Mouse (Mus musculus) T-helper 2 cell (primary cell): ENCODE results near the gene Foxo4.

Source experiments
- in situ Hi-C: fragments of 300-600 bp; cut with MboI, MseI; formaldehyde crosslinking; loops from one replicate; pipeline ENCODE4 v1.15.1; 2025; ENCODE audit warnings: high pct_unique_total_duplicates

Gene Foxo4

GRCm38 (mm10) chrX:101289037-101289436, 34.7 kb downstream of the Foxo4 start:
- in situ Hi-C loops, result no loop called here

- in situ Hi-C loops, result no loop called here
Observed at GRCm38 (mm10) chrX:101290111-101290510, 35.8 kb downstream of the Foxo4 start.

GRCm38 (mm10) chrX:101299055-101299454, 44.7 kb downstream of the Foxo4 start, which contains the start of gene Nlgn3:
Gene Nlgn3, plus strand, starts transcription at chrX:101299168.
- in situ Hi-C loops, result no loop called here

- in situ Hi-C loops, result no loop called here
Observed at GRCm38 (mm10) chrX:101299473-101300426, 45.4 kb downstream of the Foxo4 start.

- in situ Hi-C loops, result no loop called here
Observed at GRCm38 (mm10) chrX:101300427-101301030, 46.2 kb downstream of the Foxo4 start.

- in situ Hi-C loops, result no loop called here
Observed at GRCm38 (mm10) chrX:101301654-101302053, 47.3 kb downstream of the Foxo4 start.

- in situ Hi-C loops, result no loop called here
Observed at GRCm38 (mm10) chrX:101304646-101305045, 50.3 kb downstream of the Foxo4 start.

- in situ Hi-C loops, result no loop called here
Observed at GRCm38 (mm10) chrX:101309299-101309698, 55.0 kb downstream of the Foxo4 start.
